Mouse (Mus musculus) kidney, postnatal 14 days (tissue): Measurements from ENCODE around the gene Slc4a4.
A peak's percentile ranks its signal among the peaks of the same experiment; 100 is the strongest.

Experiments
- DNase-seq: peaks from one replicate; pipeline ENCODE4 v3.0.0; 2022; ENCODE audit warnings: mixed read lengths

The Slc4a4 gene

GRCm38 (mm10) chr5:89012456-89012855 lies 125.8 kb downstream of the Slc4a4 start:
- DNase-seq = no peak

- no peak for DNase-seq
Measured at GRCm38 (mm10) chr5:89014782-89015181, 128.2 kb downstream of the Slc4a4 start.

GRCm38 (mm10) chr5:89015878-89016277 lies 129.3 kb downstream of the Slc4a4 start:
- peak; percentile 32 for DNase-seq

GRCm38 (mm10) chr5:89018537-89018936 lies 131.9 kb downstream of the Slc4a4 start:
- no peak for DNase-seq

GRCm38 (mm10) chr5:89024413-89024812 lies 137.8 kb downstream of the Slc4a4 start:
- DNase-seq = no peak

GRCm38 (mm10) chr5:89027518-89028085 lies 141.0 kb downstream of the Slc4a4 start:
- peak; percentile 84 for DNase-seq

GRCm38 (mm10) chr5:89032647-89033046 lies 146.0 kb downstream of the Slc4a4 start:
- peak; percentile 15 for DNase-seq

GRCm38 (mm10) chr5:89033256-89033655 lies 146.6 kb downstream of the Slc4a4 start:
- DNase-seq = peak; percentile 45

- DNase-seq = peak; percentile 24
Measured at GRCm38 (mm10) chr5:89036147-89036546, 149.5 kb downstream of the Slc4a4 start.

- peak; percentile 22 for DNase-seq
Measured at GRCm38 (mm10) chr5:89040814-89041213, 154.2 kb downstream of the Slc4a4 start.

GRCm38 (mm10) chr5:89043846-89044245 lies 157.2 kb downstream of the Slc4a4 start:
- DNase-seq = no peak

- DNase-seq = no peak
Measured at GRCm38 (mm10) chr5:89044801-89045200, 158.2 kb downstream of the Slc4a4 start.

GRCm38 (mm10) chr5:89051577-89051976 lies 165.0 kb downstream of the Slc4a4 start:
- DNase-seq = no peak

GRCm38 (mm10) chr5:89052230-89052629 lies 165.6 kb downstream of the Slc4a4 start:
- no peak for DNase-seq

- no peak for DNase-seq
Measured at GRCm38 (mm10) chr5:89055656-89056055, 169.0 kb downstream of the Slc4a4 start.

GRCm38 (mm10) chr5:89056370-89056769 lies 169.8 kb downstream of the Slc4a4 start:
- no peak for DNase-seq

GRCm38 (mm10) chr5:89061097-89061496 lies 174.5 kb downstream of the Slc4a4 start:
- no peak for DNase-seq

- peak; percentile 16 for DNase-seq
Measured at GRCm38 (mm10) chr5:89062286-89062685, 175.7 kb downstream of the Slc4a4 start.

GRCm38 (mm10) chr5:89067111-89067510 lies 180.5 kb downstream of the Slc4a4 start:
- DNase-seq = peak; percentile 49

- DNase-seq = no peak
Measured at GRCm38 (mm10) chr5:89068072-89068471, 181.5 kb downstream of the Slc4a4 start.

GRCm38 (mm10) chr5:89070051-89070450 lies 183.4 kb downstream of the Slc4a4 start:
- no peak for DNase-seq

GRCm38 (mm10) chr5:89071957-89072356 lies 185.3 kb downstream of the Slc4a4 start:
- no peak for DNase-seq

GRCm38 (mm10) chr5:89077711-89078110 lies 191.1 kb downstream of the Slc4a4 start:
- no peak for DNase-seq

- DNase-seq = peak; percentile 56
Measured at GRCm38 (mm10) chr5:89083476-89083875, 196.9 kb downstream of the Slc4a4 start.

GRCm38 (mm10) chr5:89087916-89088315 lies 201.3 kb downstream of the Slc4a4 start:
- no peak for DNase-seq
